Mouse (Mus musculus) liver, embryonic 14.5 days (tissue): ENCODE data around the gene Fam163a.

Source experiments
- CTCF ChIP-seq: IDR thresholded peaks from 2 replicates; pipeline ENCODE4 v1.5.1; 2016; ENCODE audit warnings: antibody characterized with exemption, low read depth, control low read depth
- EP300 ChIP-seq: IDR thresholded peaks from 2 replicates; pipeline ENCODE4 v1.6.1; 2016; ENCODE audit warnings: antibody characterized with exemption, low read depth

DNA sequence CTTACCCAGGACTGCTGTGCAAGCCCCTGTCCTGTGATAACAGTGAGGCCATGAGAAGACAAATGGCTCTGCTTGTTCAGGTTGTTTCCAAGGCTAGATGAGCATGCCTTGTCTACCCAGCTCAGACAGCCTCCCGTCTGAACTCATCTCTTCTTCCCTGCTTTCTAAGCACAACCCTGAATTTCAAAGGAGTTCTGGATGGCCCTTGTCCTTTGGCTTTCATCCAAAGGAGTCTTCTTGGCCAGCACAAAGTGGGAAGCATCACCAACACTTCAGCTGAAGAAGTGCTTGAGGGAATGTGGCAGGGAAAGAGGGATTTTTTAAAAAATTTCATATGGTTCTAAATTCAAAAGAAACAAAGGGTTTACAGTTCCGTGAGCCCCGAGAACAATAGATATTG is 3.8 kb downstream of the Fam163a start:
- TF ChIP-seq CTCF (no peak), EP300 (no peak)
